Mouse (Mus musculus) small intestine, adult 2 months (tissue): Measurements from ENCODE around the gene Ctdsp2. TPM values are rescaled to one million over a fixed set of nuclear protein-coding genes. Genes with fewer than 3 reads are reported as not detected.

Experiments used
- H3K27ac ChIP-seq: fragments of 200-500 bp; 2 replicates; pipeline ENCODE4 v1.5.1; 2012; ENCODE audit warnings: low read depth, low read length, control low read depth, inconsistent platforms; ENCODE audit not compliant: insufficient read depth
- H3K27me3 ChIP-seq: fragments of 200-500 bp; 2 replicates; pipeline ENCODE4 v1.6.1; 2012; ENCODE audit warnings: mild to moderate bottlenecking, moderate library complexity, low read length, inconsistent platforms; ENCODE audit not compliant: control insufficient read depth, insufficient read depth
- H3K36me3 ChIP-seq: fragments of 200-500 bp; 2 replicates; pipeline ENCODE4 v1.6.1; 2012; ENCODE audit warnings: mild to moderate bottlenecking, low read length, control low read depth, inconsistent platforms; ENCODE audit not compliant: control insufficient read depth, insufficient read depth
- H3K4me1 ChIP-seq: fragments of 200-500 bp; 2 replicates; pipeline ENCODE4 v1.6.1; 2012; ENCODE audit warnings: low read length, inconsistent platforms, mixed read lengths; ENCODE audit not compliant: control insufficient read depth, insufficient read depth, insufficient read length
- H3K4me3 ChIP-seq: fragments of 200-500 bp; 2 replicates; pipeline ENCODE4 v1.5.1; 2012; ENCODE audit warnings: low read depth, mild to moderate bottlenecking, control low read depth, inconsistent platforms, low read length, moderate library complexity
- CTCF ChIP-seq: fragments of 200-500 bp; IDR thresholded peaks from 2 replicates; pipeline ENCODE4 v1.5.1; 2012; ENCODE audit warnings: low read depth, mild to moderate bottlenecking, control low read depth, inconsistent platforms, low read length, moderate library complexity, mixed read lengths; ENCODE audit not compliant: insufficient replicate concordance, insufficient read length; ENCODE audit errors: extremely low read depth
- POLR2A ChIP-seq: fragments of 200-500 bp; IDR thresholded peaks from 2 replicates; pipeline ENCODE4 v1.6.1; 2012; ENCODE audit warnings: low read depth, mild to moderate bottlenecking, control low read depth, inconsistent platforms, low read length, moderate library complexity
- WGBS: fragments of 180-500 bp; shearing (Covaris S2); methylation state at CpG from one replicate; pipeline ENCODE4 v1.1.7; 2018; 5-methylcytosine and 5-hydroxymethylcytosine counted together
- polyA plus RNA-seq: library from polyadenylated mRNA; depleted of rRNA; stranded (reverse); fragments of >200 nt; gene quantifications from 2 replicates; pipeline ENCODE4 v1.2.3, GENCODE M21; 2012

Ctdsp2 gene
- polyA plus RNA-seq, 1 experiment: 118 TPM

- Histone ChIP-seq H3K27me3 (no peaks in the 10 kb centered on the region), H3K27ac (no peak overlapping the region), H3K36me3 (no peaks in the 10 kb centered on the region), H3K4me1 (no peaks in the 10 kb centered on the region), H3K4me3 (no peak overlapping the region)
- 50% methylated on average over 5 of the region's 5 CpGs for WGBS
- no peak for TF ChIP-seq POLR2A
- TF ChIP-seq CTCF: no peak
These were observed 38.0 kb downstream of the Ctdsp2 start for GRCm38 (mm10) chr10:127016488-127016887.

- TF ChIP-seq CTCF: no peak
- WGBS: 27% methylated on average over 2 of the region's 2 CpGs
- H3K4me3 ChIP-seq: no peak overlapping the region
- no peaks in the 10 kb centered on the region for H3K4me1 ChIP-seq
- H3K36me3 ChIP-seq: no peaks in the 10 kb centered on the region
- H3K27ac ChIP-seq: no peak overlapping the region
- H3K27me3 ChIP-seq: no peaks in the 10 kb centered on the region
These were observed 38.6 kb downstream of the Ctdsp2 start for GRCm38 (mm10) chr10:127017071-127017470.

- TF ChIP-seq CTCF (no peak), POLR2A (no peak)
- WGBS: 57% methylated on average over 16 of the region's 16 CpGs
These were observed 39.9 kb downstream of the Ctdsp2 start for GRCm38 (mm10) chr10:127018422-127018821.

GRCm38 (mm10) chr10:127030336-127031296 is 52.1 kb downstream of the Ctdsp2 start, which contains the start of gene Tsfm:
Gene Tsfm (minus strand): TSS chr10:127030840.
- TF ChIP-seq POLR2A (0 out of 2 replicates have a peak, but pooled peaks have one; percentile 51), CTCF (peak; percentile 98)
- no peaks in the 10 kb centered on the region for H3K27me3 ChIP-seq
- H3K36me3 ChIP-seq: peaks cover 16% of the 10 kb centered on the region
- no peaks in the 10 kb centered on the region for H3K4me1 ChIP-seq
- peak within 1 kb of the TSS; percentile 87 for H3K4me3 ChIP-seq
- H3K27ac ChIP-seq: peak within 1 kb of the TSS; percentile 30; the same call in 1 of the 2 replicates
- 5% methylated on average over 56 of the region's 56 CpGs for WGBS

More at GRCm38 (mm10) chr10:127018422-127018821, 39.9 kb downstream of the Ctdsp2 start:
- Histone ChIP-seq H3K27me3 (no peaks in the 10 kb centered on the region), H3K4me3 (no peak overlapping the region), H3K4me1 (no peaks in the 10 kb centered on the region), H3K36me3 (peaks cover 9% of the 10 kb centered on the region), H3K27ac (no peak overlapping the region)

- TF ChIP-seq CTCF (no peak), POLR2A (no peak)
- WGBS: 74% methylated on average over 8 of the region's 8 CpGs
These were observed 54.8 kb downstream of the Ctdsp2 start for GRCm38 (mm10) chr10:127033301-127033741.

GRCm38 (mm10) chr10:127036273-127036672 is 57.8 kb downstream of the Ctdsp2 start:
- WGBS: 76% methylated on average over 12 of the region's 12 CpGs
- no peaks in the 10 kb centered on the region for H3K27me3 ChIP-seq
- TF ChIP-seq POLR2A (no peak), CTCF (no peak)
- H3K27ac ChIP-seq: no peak overlapping the region
- no peaks in the 10 kb centered on the region; the same call in 1 of the 2 replicates for H3K4me1 ChIP-seq
- H3K36me3 ChIP-seq: no peaks in the 10 kb centered on the region
- H3K4me3 ChIP-seq: no peak overlapping the region

More at GRCm38 (mm10) chr10:127033301-127033741, 54.8 kb downstream of the Ctdsp2 start:
- H3K4me1 ChIP-seq: no peaks in the 10 kb centered on the region
- H3K27me3 ChIP-seq: no peaks in the 10 kb centered on the region
- no peak overlapping the region for H3K27ac ChIP-seq
- H3K4me3 ChIP-seq: no peak overlapping the region
- peaks cover 4% of the 10 kb centered on the region; the same call in 1 of the 2 replicates for H3K36me3 ChIP-seq

GRCm38 (mm10) chr10:127037641-127038040 is 59.1 kb downstream of the Ctdsp2 start:
- 62% methylated on average over 12 of the region's 12 CpGs for WGBS
- H3K36me3 ChIP-seq: no peaks in the 10 kb centered on the region
- no peak overlapping the region for H3K27ac ChIP-seq
- TF ChIP-seq POLR2A: no peak
- TF ChIP-seq CTCF: no peak
- no peaks in the 10 kb centered on the region; the same call in 1 of the 2 replicates for H3K4me1 ChIP-seq
- no peak overlapping the region for H3K4me3 ChIP-seq
- no peaks in the 10 kb centered on the region for H3K27me3 ChIP-seq
